Mouse (Mus musculus): ENCODE measurements around the gene Stra8. TPM values are rescaled to one million over a fixed set of nuclear protein-coding genes. Genes with fewer than 3 reads are reported as not detected.

Stra8 gene
- polyA plus RNA-seq, 1 experiment from 2014 or later = 0.30 TPM

- peak within 1 kb of the TSS; percentile 95 for H3K27ac ChIP-seq (ENCODE audit: low read length)
- peak within 1 kb of the TSS; percentile 66 for H3K4me2 ChIP-seq (ENCODE audit: low read depth, low read length)
- peak within 1 kb of the TSS; percentile 82 for H3K4me3 ChIP-seq (ENCODE audit: low read length)
- peaks cover 34% of the 10 kb centered on the region for H3K4me1 ChIP-seq (ENCODE audit: control insufficient read depth, insufficient read depth, low read length)
- H3K9ac ChIP-seq (ENCODE audit: low read length) = peak within 1 kb of the TSS; percentile 94
- no peaks in the 10 kb centered on the region for H3K9me3 ChIP-seq (replicated peaks; ENCODE audit: control insufficient read depth, low read length)
- peak; percentile 87 for ATAC-seq (replicated peaks; ENCODE audit: extremely low read depth, insufficient read depth, low FRiP score)
- under 1% methylated on average over 55 of the region's 56 CpGs for WGBS
- no peaks in the 10 kb centered on the region for H3K27me3 ChIP-seq (ENCODE audit: control insufficient read depth, insufficient read depth, low read length)
- peaks cover 4% of the 10 kb centered on the region; the same call in 1 of the 2 replicates for H3K36me3 ChIP-seq (ENCODE audit: control insufficient read depth, insufficient read depth)
Observed at GRCm38 (mm10) chr6:34877509-34878321, 42.2 kb upstream of the Stra8 start, which contains the start of gene Cyren. Gene Cyren, minus strand, starts transcription at chr6:34878060.

- Histone ChIP-seq H3K4me1 (ENCODE audit: control insufficient read depth, insufficient read depth, low read length) (peaks cover 33% of the 10 kb centered on the region), H3K9me3 (replicated peaks; ENCODE audit: control insufficient read depth, low read length) (no peaks in the 10 kb centered on the region), H3K27ac (ENCODE audit: low read length) (no peak overlapping the region), H3K4me2 (ENCODE audit: low read depth, low read length) (no peak overlapping the region), H3K27me3 (ENCODE audit: control insufficient read depth, insufficient read depth, low read length) (no peaks in the 10 kb centered on the region), H3K9ac (ENCODE audit: low read length) (no peak overlapping the region), H3K36me3 (ENCODE audit: control insufficient read depth, insufficient read depth) (peaks cover 6% of the 10 kb centered on the region; the same call in 1 of the 2 replicates), H3K4me3 (ENCODE audit: low read length) (no peak overlapping the region)
- ATAC-seq (replicated peaks; ENCODE audit: extremely low read depth, insufficient read depth, low FRiP score) = no peak
- WGBS = 88% methylated on average over 16 of the region's 16 CpGs
Observed at GRCm38 (mm10) chr6:34879101-34879740, 40.7 kb upstream of the Stra8 start.

DNA sequence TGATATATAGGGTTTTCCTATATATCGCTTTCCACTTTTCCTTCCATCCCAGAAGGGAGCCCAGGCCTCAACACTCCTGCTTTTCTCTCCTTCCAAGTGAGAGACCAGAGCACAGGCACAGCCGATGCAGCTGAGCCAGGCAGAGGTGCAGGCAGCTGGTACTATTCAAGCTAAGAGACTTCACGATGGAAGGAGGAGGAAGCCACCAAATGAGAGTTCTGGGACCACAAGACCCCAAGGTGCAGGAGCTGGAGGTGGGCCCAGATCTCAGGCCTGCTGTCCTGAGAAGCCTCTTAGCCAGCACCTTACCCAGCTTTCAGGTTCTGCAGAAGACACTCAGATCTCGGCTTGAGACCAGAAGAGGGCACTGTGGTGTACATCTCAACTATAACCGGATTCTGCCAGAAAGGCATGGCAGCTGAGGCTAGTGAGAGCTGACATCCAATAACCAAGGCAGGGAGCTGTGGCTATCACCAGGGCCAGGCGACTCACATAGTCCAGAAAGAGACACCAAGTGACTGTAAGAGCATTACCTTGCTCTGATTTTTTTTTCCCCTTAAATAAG, 40.0 kb upstream of the Stra8 start:
- Histone ChIP-seq H3K36me3 (ENCODE audit: control insufficient read depth, insufficient read depth) (peaks cover 6% of the 10 kb centered on the region; the same call in 1 of the 2 replicates), H3K4me2 (ENCODE audit: low read depth, low read length) (no peak overlapping the region), H3K4me1 (ENCODE audit: control insufficient read depth, insufficient read depth, low read length) (peaks cover 26% of the 10 kb centered on the region), H3K9me3 (replicated peaks; ENCODE audit: control insufficient read depth, low read length) (no peaks in the 10 kb centered on the region), H3K27ac (ENCODE audit: low read length) (no peak overlapping the region), H3K4me3 (ENCODE audit: low read length) (no peak overlapping the region), H3K27me3 (ENCODE audit: control insufficient read depth, insufficient read depth, low read length) (no peaks in the 10 kb centered on the region), H3K9ac (ENCODE audit: low read length) (no peak overlapping the region)
- no peak for ATAC-seq (replicated peaks; ENCODE audit: extremely low read depth, insufficient read depth, low FRiP score)
- 52% methylated on average over 6 of the region's 6 CpGs for WGBS

- H3K9ac ChIP-seq (ENCODE audit: low read length) = no peak overlapping the region
- no peaks in the 10 kb centered on the region for H3K9me3 ChIP-seq (replicated peaks; ENCODE audit: control insufficient read depth, low read length)
- H3K27me3 ChIP-seq (ENCODE audit: control insufficient read depth, insufficient read depth, low read length) = no peaks in the 10 kb centered on the region
- 82% methylated on average over 7 of the region's 7 CpGs for WGBS
- H3K4me1 ChIP-seq (ENCODE audit: control insufficient read depth, insufficient read depth, low read length) = no peaks in the 10 kb centered on the region; the same call in 1 of the 2 replicates
- no peak overlapping the region for H3K27ac ChIP-seq (ENCODE audit: low read length)
- no peak overlapping the region for H3K4me2 ChIP-seq (ENCODE audit: low read depth, low read length)
- peaks cover 25% of the 10 kb centered on the region for H3K36me3 ChIP-seq (ENCODE audit: control insufficient read depth, insufficient read depth)
- no peak for ATAC-seq (replicated peaks; ENCODE audit: extremely low read depth, insufficient read depth, low FRiP score)
- H3K4me3 ChIP-seq (ENCODE audit: low read length) = no peak overlapping the region
Observed at GRCm38 (mm10) chr6:34884724-34885123, 35.2 kb upstream of the Stra8 start.

GRCm38 (mm10) chr6:34887131-34887850, 32.7 kb upstream of the Stra8 start:
- whole genome bisulfite sequencing = 65% methylated on average over 6 of the region's 6 CpGs
- ATAC-seq (replicated peaks; ENCODE audit: extremely low read depth, insufficient read depth, low FRiP score) = no peak
- H3K4me1 ChIP-seq (ENCODE audit: control insufficient read depth, insufficient read depth, low read length) = no peaks in the 10 kb centered on the region; the same call in 1 of the 2 replicates
- H3K27ac ChIP-seq (ENCODE audit: low read length) = no peak overlapping the region
- no peak overlapping the region for H3K4me2 ChIP-seq (ENCODE audit: low read depth, low read length)
- no peak overlapping the region for H3K4me3 ChIP-seq (ENCODE audit: low read length)
- H3K9me3 ChIP-seq (replicated peaks; ENCODE audit: control insufficient read depth, low read length) = no peaks in the 10 kb centered on the region
- H3K36me3 ChIP-seq (ENCODE audit: control insufficient read depth, insufficient read depth) = peaks cover 39% of the 10 kb centered on the region
- no peak overlapping the region for H3K9ac ChIP-seq (ENCODE audit: low read length)
- no peaks in the 10 kb centered on the region for H3K27me3 ChIP-seq (ENCODE audit: control insufficient read depth, insufficient read depth, low read length)

GRCm38 (mm10) chr6:34889185-34889584, 30.8 kb upstream of the Stra8 start:
- Histone ChIP-seq H3K9me3 (replicated peaks; ENCODE audit: control insufficient read depth, low read length) (no peaks in the 10 kb centered on the region), H3K9ac (ENCODE audit: low read length) (no peak overlapping the region), H3K27ac (ENCODE audit: low read length) (no peak overlapping the region), H3K36me3 (ENCODE audit: control insufficient read depth, insufficient read depth) (peaks cover 43% of the 10 kb centered on the region), H3K4me2 (ENCODE audit: low read depth, low read length) (no peak overlapping the region), H3K4me1 (ENCODE audit: control insufficient read depth, insufficient read depth, low read length) (no peaks in the 10 kb centered on the region; the same call in 1 of the 2 replicates), H3K27me3 (ENCODE audit: control insufficient read depth, insufficient read depth, low read length) (no peaks in the 10 kb centered on the region), H3K4me3 (ENCODE audit: low read length) (no peak overlapping the region)
- no peak for ATAC-seq (replicated peaks; ENCODE audit: extremely low read depth, insufficient read depth, low FRiP score)
- WGBS = 56% methylated on average over 4 of the region's 4 CpGs

GRCm38 (mm10) chr6:34895569-34895968, 24.4 kb upstream of the Stra8 start:
- ATAC-seq (replicated peaks; ENCODE audit: extremely low read depth, insufficient read depth, low FRiP score) = no peak
- peaks cover 12% of the 10 kb centered on the region for H3K4me1 ChIP-seq (ENCODE audit: control insufficient read depth, insufficient read depth, low read length)
- no peaks in the 10 kb centered on the region for H3K9me3 ChIP-seq (replicated peaks; ENCODE audit: control insufficient read depth, low read length)
- peaks cover 54% of the 10 kb centered on the region for H3K36me3 ChIP-seq (ENCODE audit: control insufficient read depth, insufficient read depth)
- WGBS = 89% methylated on average over 7 of the region's 7 CpGs
- no peak overlapping the region for H3K4me2 ChIP-seq (ENCODE audit: low read depth, low read length)
- no peak overlapping the region for H3K4me3 ChIP-seq (ENCODE audit: low read length)
- no peaks in the 10 kb centered on the region for H3K27me3 ChIP-seq (ENCODE audit: control insufficient read depth, insufficient read depth, low read length)
- H3K27ac ChIP-seq (ENCODE audit: low read length) = no peak overlapping the region
- H3K9ac ChIP-seq (ENCODE audit: low read length) = no peak overlapping the region

DNA sequence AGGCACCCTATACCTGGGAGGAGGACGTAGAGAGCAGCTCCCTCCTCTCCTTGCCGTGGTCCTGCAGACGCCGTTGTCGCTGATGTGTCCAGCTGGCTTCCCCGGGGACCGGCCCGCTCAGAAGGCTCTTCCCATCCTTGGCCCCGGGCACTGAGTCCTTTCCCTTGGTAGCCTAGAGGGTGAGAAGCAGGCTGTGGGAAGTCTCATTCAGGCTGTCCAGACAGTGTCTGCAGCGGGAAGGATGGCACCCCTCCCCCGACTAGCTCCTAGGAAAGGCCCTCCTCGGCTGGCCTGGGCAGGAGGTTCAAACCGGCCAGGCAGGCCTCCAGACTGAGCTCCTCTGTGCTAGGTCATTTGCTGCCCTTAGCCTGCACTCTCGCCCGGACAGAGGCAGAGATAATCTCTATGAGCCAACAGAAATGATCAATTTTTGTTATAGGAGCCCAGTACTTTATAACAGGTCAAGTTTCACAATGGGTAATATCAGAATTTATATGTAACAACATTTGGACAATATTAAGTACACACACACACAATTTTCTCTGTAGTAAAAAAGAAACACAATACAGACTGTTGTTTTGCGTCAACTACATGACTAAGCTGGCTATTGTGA, 23.7 kb upstream of the Stra8 start:
- WGBS = 58% methylated on average over 16 of the region's 16 CpGs
- ATAC-seq (replicated peaks; ENCODE audit: extremely low read depth, insufficient read depth, low FRiP score) = no peak
- H3K4me1 ChIP-seq (ENCODE audit: control insufficient read depth, insufficient read depth, low read length) = peaks cover 15% of the 10 kb centered on the region
- H3K4me3 ChIP-seq (ENCODE audit: low read length) = no peak overlapping the region
- peaks cover 52% of the 10 kb centered on the region for H3K36me3 ChIP-seq (ENCODE audit: control insufficient read depth, insufficient read depth)
- H3K27ac ChIP-seq (ENCODE audit: low read length) = no peak overlapping the region
- H3K4me2 ChIP-seq (ENCODE audit: low read depth, low read length) = no peak overlapping the region
- no peaks in the 10 kb centered on the region for H3K27me3 ChIP-seq (ENCODE audit: control insufficient read depth, insufficient read depth, low read length)
- H3K9ac ChIP-seq (ENCODE audit: low read length) = no peak overlapping the region
- H3K9me3 ChIP-seq (replicated peaks; ENCODE audit: control insufficient read depth, low read length) = no peaks in the 10 kb centered on the region
